Mouse (Mus musculus): ENCODE data around the gene Dnaaf2. TPM values are rescaled to one million over a fixed set of nuclear protein-coding genes. Genes with fewer than 3 reads are reported as not detected.
"Not testable (repeated sequence)": the region's sequence is repeated elsewhere in the genome, so short reads cannot be mapped to it uniquely, and the experiment has no call there.

Gene Dnaaf2
- polyA plus RNA-seq, 1 experiment from 2014 or later: 17.0 TPM

GRCm38 (mm10) chr12:69168461-69169106 is 29.6 kb downstream of the Dnaaf2 start, which contains the start of gene Lrr1:
Gene Lrr1, plus strand, starts transcription at chr12:69168814.
- peak within 1 kb of the TSS; percentile 93 for H3K4me3 ChIP-seq
- H3K27ac ChIP-seq (replicated peaks): peak within 1 kb of the TSS; percentile 99
- under 1% methylated on average over 40 of the region's 40 CpGs for WGBS
- no peaks in the 10 kb centered on the region for H3K27me3 ChIP-seq (ENCODE audit: low read depth, poor library complexity, severe bottlenecking)
- H3K36me3 ChIP-seq: peaks cover 18% of the 10 kb centered on the region
- peak; percentile 87 for DNase-seq (ENCODE audit: low spot score)
- H3K4me1 ChIP-seq: peaks cover 22% of the 10 kb centered on the region
- H3K9me3 ChIP-seq (replicated peaks): no peaks in the 10 kb centered on the region

- Histone ChIP-seq H3K27ac (replicated peaks) (peak overlapping the region; percentile 99), H3K4me1 (peaks cover 22% of the 10 kb centered on the region), H3K9me3 (replicated peaks) (no peaks in the 10 kb centered on the region), H3K36me3 (peaks cover 11% of the 10 kb centered on the region), H3K27me3 (ENCODE audit: low read depth, poor library complexity, severe bottlenecking) (no peaks in the 10 kb centered on the region), H3K4me3 (peak overlapping the region; percentile 93)
- no peak for DNase-seq (ENCODE audit: low spot score)
- 7% methylated on average over 18 of the region's 18 CpGs for whole genome bisulfite sequencing
Observed at GRCm38 (mm10) chr12:69167656-69168460, 30.4 kb downstream of the Dnaaf2 start.

GRCm38 (mm10) chr12:69166861-69167581 is 31.2 kb downstream of the Dnaaf2 start:
- whole genome bisulfite sequencing: 70% methylated on average over 8 of the region's 8 CpGs
- H3K27me3 ChIP-seq (ENCODE audit: low read depth, poor library complexity, severe bottlenecking); H3K4me3 ChIP-seq; H3K9me3 ChIP-seq (replicated peaks); DNase-seq (ENCODE audit: low spot score); H3K27ac ChIP-seq (replicated peaks); H3K36me3 ChIP-seq: not testable (repeated sequence)
- peaks cover 22% of the 10 kb centered on the region for H3K4me1 ChIP-seq

- 56% methylated on average over 3 of the region's 3 CpGs for WGBS
- Histone ChIP-seq H3K4me3 (no peak overlapping the region), H3K27me3 (ENCODE audit: low read depth, poor library complexity, severe bottlenecking) (no peaks in the 10 kb centered on the region), H3K9me3 (replicated peaks) (no peaks in the 10 kb centered on the region), H3K27ac (replicated peaks) (no peak overlapping the region), H3K36me3 (no peaks in the 10 kb centered on the region), H3K4me1 (peaks cover 18% of the 10 kb centered on the region)
- DNase-seq (ENCODE audit: low spot score): no peak
Observed at GRCm38 (mm10) chr12:69164904-69165303, 33.3 kb downstream of the Dnaaf2 start.

GRCm38 (mm10) chr12:69163586-69163985 is 34.6 kb downstream of the Dnaaf2 start:
- DNase-seq (ENCODE audit: low spot score); H3K36me3 ChIP-seq; H3K4me3 ChIP-seq; H3K4me1 ChIP-seq; H3K27ac ChIP-seq (replicated peaks); H3K9me3 ChIP-seq (replicated peaks); H3K27me3 ChIP-seq (ENCODE audit: low read depth, poor library complexity, severe bottlenecking): not testable (repeated sequence)
- WGBS: 91% methylated on average over 4 of the region's 4 CpGs

- DNase-seq (ENCODE audit: low spot score); H3K9me3 ChIP-seq (replicated peaks); H3K27ac ChIP-seq (replicated peaks); H3K4me3 ChIP-seq; H3K27me3 ChIP-seq (ENCODE audit: low read depth, poor library complexity, severe bottlenecking); H3K4me1 ChIP-seq: not testable (repeated sequence)
- peaks cover 23% of the 10 kb centered on the region for H3K36me3 ChIP-seq
- 79% methylated on average over 2 of the region's 2 CpGs for WGBS
Observed at GRCm38 (mm10) chr12:69160677-69161076, 37.6 kb downstream of the Dnaaf2 start.

- peak overlapping the region; percentile 28 for H3K4me3 ChIP-seq
- peak; percentile 39 for DNase-seq (ENCODE audit: low spot score)
Observed at GRCm38 (mm10) chr12:69159578-69159940, 38.7 kb downstream of the Dnaaf2 start.

GRCm38 (mm10) chr12:69158765-69159577 is 39.3 kb downstream of the Dnaaf2 start, which contains the start of gene Rps29:
Gene Rps29, minus strand, starts transcription at chr12:69159186.
- H3K27me3 ChIP-seq (ENCODE audit: low read depth, poor library complexity, severe bottlenecking); H3K9me3 ChIP-seq (replicated peaks); H3K4me1 ChIP-seq: not testable (repeated sequence)
- H3K4me3 ChIP-seq: peak within 1 kb of the TSS; percentile 83
- peak; percentile 99 for DNase-seq (ENCODE audit: low spot score)
- peak within 1 kb of the TSS; percentile 97 for H3K27ac ChIP-seq (replicated peaks)
- under 1% methylated on average over 59 of the region's 68 CpGs for WGBS
- H3K36me3 ChIP-seq: peaks cover 29% of the 10 kb centered on the region

More at GRCm38 (mm10) chr12:69159578-69159940, 38.7 kb downstream of the Dnaaf2 start:
- peaks cover 5% of the 10 kb centered on the region for H3K4me1 ChIP-seq
- no peaks in the 10 kb centered on the region for H3K27me3 ChIP-seq (ENCODE audit: low read depth, poor library complexity, severe bottlenecking)
- no peak overlapping the region for H3K27ac ChIP-seq (replicated peaks)
- peaks cover 29% of the 10 kb centered on the region for H3K36me3 ChIP-seq
- no peaks in the 10 kb centered on the region for H3K9me3 ChIP-seq (replicated peaks)
- 7% methylated on average over 9 of the region's 9 CpGs for whole genome bisulfite sequencing

- H3K36me3 ChIP-seq: peaks cover 29% of the 10 kb centered on the region
- H3K27ac ChIP-seq (replicated peaks): peak overlapping the region; percentile 97
- WGBS: 2% methylated on average over 19 of the region's 19 CpGs
- H3K9me3 ChIP-seq (replicated peaks): no peaks in the 10 kb centered on the region
- peaks cover 5% of the 10 kb centered on the region for H3K4me1 ChIP-seq
- H3K27me3 ChIP-seq (ENCODE audit: low read depth, poor library complexity, severe bottlenecking): no peaks in the 10 kb centered on the region
- H3K4me3 ChIP-seq: peak overlapping the region; percentile 83
- no peak for DNase-seq (ENCODE audit: low spot score)
Observed at GRCm38 (mm10) chr12:69158366-69158764, 39.9 kb downstream of the Dnaaf2 start.

GRCm38 (mm10) chr12:69157107-69157506 is 41.1 kb downstream of the Dnaaf2 start:
- H3K4me1 ChIP-seq: peaks cover 5% of the 10 kb centered on the region
- H3K4me3 ChIP-seq: peak overlapping the region; percentile 83; the same call in 1 of the 2 replicates
- no peak for DNase-seq (ENCODE audit: low spot score)
- H3K36me3 ChIP-seq: peaks cover 29% of the 10 kb centered on the region
- no peaks in the 10 kb centered on the region for H3K9me3 ChIP-seq (replicated peaks)
- H3K27ac ChIP-seq (replicated peaks): no peak overlapping the region
- 92% methylated on average over 2 of the region's 2 CpGs for WGBS
- no peaks in the 10 kb centered on the region for H3K27me3 ChIP-seq (ENCODE audit: low read depth, poor library complexity, severe bottlenecking)

- 82% methylated on average over 4 of the region's 4 CpGs for WGBS
Observed at GRCm38 (mm10) chr12:69156436-69156835, 41.8 kb downstream of the Dnaaf2 start.

GRCm38 (mm10) chr12:69155923-69156322 is 42.3 kb downstream of the Dnaaf2 start:
- Histone ChIP-seq H3K27me3 (ENCODE audit: low read depth, poor library complexity, severe bottlenecking) (no peaks in the 10 kb centered on the region), H3K9me3 (replicated peaks) (no peaks in the 10 kb centered on the region), H3K36me3 (peaks cover 29% of the 10 kb centered on the region), H3K4me1 (peaks cover 5% of the 10 kb centered on the region), H3K27ac (replicated peaks) (no peak overlapping the region), H3K4me3 (no peak overlapping the region)
- WGBS: 89% methylated on average over 2 of the region's 2 CpGs
- no peak for DNase-seq (ENCODE audit: low spot score)

More at GRCm38 (mm10) chr12:69156436-69156835, 41.8 kb downstream of the Dnaaf2 start:
- H3K4me3 ChIP-seq: no peak overlapping the region
- peaks cover 5% of the 10 kb centered on the region for H3K4me1 ChIP-seq
- H3K27ac ChIP-seq (replicated peaks): no peak overlapping the region
- H3K27me3 ChIP-seq (ENCODE audit: low read depth, poor library complexity, severe bottlenecking): no peaks in the 10 kb centered on the region
- H3K9me3 ChIP-seq (replicated peaks): no peaks in the 10 kb centered on the region
- peaks cover 29% of the 10 kb centered on the region for H3K36me3 ChIP-seq
- no peak for DNase-seq (ENCODE audit: low spot score)

Measured in midbrain, embryonic 10.5 days (tissue).